Mouse (Mus musculus) activated CD4-positive, CD25-positive, alpha-beta regulatory T cell (primary cell): ENCODE results near the gene Ivns1abp. TPM values are rescaled to one million over a fixed set of nuclear protein-coding genes. Genes with fewer than 3 reads are reported as not detected.

ENCODE experiments used
- polyA plus RNA-seq, 2 experiments: library from polyadenylated mRNA; unstranded; fragments of 100-300 nt; shearing (Covaris generic); gene quantifications; one replicate each; pipeline ENCODE4 v1.2.1; 2017

Ivns1abp gene
- polyA plus RNA-seq, result 100 to 1,000 TPM; 159 to 185 TPM

GRCm38 (mm10) chr1:151344283-151345108 is at the start of gene Ivns1abp:
Gene Ivns1abp (plus strand): TSS chr1:151344477.

Other genes starting within 250 kb of the Ivns1abp start
- gene Gm47985, start 161.9 kb upstream of the Ivns1abp start, polyA plus RNA-seq, result under 1 TPM in 1 of 2 experiments, not detected in 1; 0.38 TPM
- under 1 TPM in 1 of 2 experiments, not detected in 1; 0.14 TPM for gene Gm8947, start 152.1 kb upstream of the Ivns1abp start, polyA plus RNA-seq
- gene Gm47995, start 146.0 kb upstream of the Ivns1abp start, polyA plus RNA-seq, result not detected
- gene 3110040M04Rik, start 140.4 kb upstream of the Ivns1abp start, polyA plus RNA-seq, result under 1 TPM in 1 of 2 experiments, not detected in 1; 0.23 TPM
- gene Gm47996, start 134.3 kb upstream of the Ivns1abp start, polyA plus RNA-seq, result not detected
- 10 to 100 TPM; 31.4 to 37.2 TPM for gene Swt1, start 84.0 kb downstream of the Ivns1abp start, polyA plus RNA-seq
- 10 to 100 TPM; 68.0 to 68.5 TPM for gene Trmt1l, start 84.1 kb downstream of the Ivns1abp start, polyA plus RNA-seq
- 10 to 100 TPM; 58.8 to 78.0 TPM for gene Rnf2, start 156.5 kb downstream of the Ivns1abp start, polyA plus RNA-seq
- 10 to 100 TPM; 12.2 to 85.9 TPM for gene Fam129a, start 226.7 kb downstream of the Ivns1abp start, polyA plus RNA-seq